Mouse (Mus musculus) MEL (cell line): ENCODE results near the gene Tatdn3.

Experiments
- CTCF ChIP-seq, 3 experiments: IDR thresholded peaks in 2 of 3; conservative IDR thresholded peaks in 1 of 3; 2 replicates each; pipeline ENCODE4 v1.5.1; 2011 to 2012; ENCODE audit warnings: low read length in 3 of 3, low read depth in 2 of 3, mild to moderate bottlenecking in 2 of 3, improper control_type of control experiment in 1 of 3, inconsistent platforms in 1 of 3, mixed read lengths in 1 of 3, moderate library complexity in 1 of 3; ENCODE audit not compliant: control insufficient read depth in 1 of 3, insufficient read depth in 1 of 3, poor library complexity in 1 of 3, severe bottlenecking in 1 of 3
- EP300 ChIP-seq, 2 experiments: IDR thresholded peaks; 2 replicates each; pipeline ENCODE4 v1.6.1; 2011; ENCODE audit warnings: improper control_type of control experiment in 2 of 2, low read length in 2 of 2, low read depth in 1 of 2, mild to moderate bottlenecking in 1 of 2
- ETS1 ChIP-seq: IDR thresholded peaks from 2 replicates; pipeline ENCODE4 v1.6.1; 2012; ENCODE audit warnings: low read depth, mild to moderate bottlenecking, inconsistent platforms, low read length, improper control_type of control experiment, moderate library complexity
- GATA1 ChIP-seq: IDR thresholded peaks from 2 replicates; pipeline ENCODE4 v1.6.1; 2011; ENCODE audit warnings: low read depth, low read length, improper control_type of control experiment
- MAFK ChIP-seq: IDR thresholded peaks from 2 replicates; pipeline ENCODE4 v1.6.1; 2011; ENCODE audit warnings: low read depth, mild to moderate bottlenecking, low read length, improper control_type of control experiment, borderline replicate concordance
- MYC ChIP-seq: IDR thresholded peaks from 2 replicates; pipeline ENCODE4 v1.6.1; 2011; ENCODE audit warnings: low read depth, mild to moderate bottlenecking, low read length, improper control_type of control experiment, moderate library complexity
- NELFE ChIP-seq: IDR thresholded peaks from 2 replicates; pipeline ENCODE4 v1.6.1; 2011; ENCODE audit warnings: low read depth, low read length, improper control_type of control experiment
- POLR2A ChIP-seq, 2 experiments: IDR thresholded peaks; 2 replicates each; pipeline ENCODE4 v1.6.1; 2011 to 2012; ENCODE audit warnings: low read length in 2 of 2, mild to moderate bottlenecking in 2 of 2, control low read depth in 1 of 2, improper control_type of control experiment in 1 of 2, low read depth in 1 of 2, moderate library complexity in 1 of 2; ENCODE audit not compliant: control insufficient read depth in 1 of 2, insufficient read depth in 1 of 2, poor library complexity in 1 of 2
- POLR2AphosphoS2 ChIP-seq: IDR thresholded peaks from 2 replicates; pipeline ENCODE4 v1.6.1; 2011; ENCODE audit warnings: low read length, improper control_type of control experiment
- RAD21 ChIP-seq: IDR thresholded peaks from 2 replicates; pipeline ENCODE4 v1.6.1; 2011; ENCODE audit warnings: mild to moderate bottlenecking, low read depth, low read length, improper control_type of control experiment
- RCOR1 ChIP-seq: IDR thresholded peaks from 2 replicates; pipeline ENCODE4 v1.6.1; 2012; ENCODE audit warnings: low read depth, mild to moderate bottlenecking, inconsistent platforms, low read length, improper control_type of control experiment
- SIN3A ChIP-seq: IDR thresholded peaks from 2 replicates; pipeline ENCODE4 v1.6.1; 2012; ENCODE audit warnings: low read length, improper control_type of control experiment, inconsistent platforms
- TBP ChIP-seq: IDR thresholded peaks from 2 replicates; pipeline ENCODE4 v1.8.0; 2011; ENCODE audit warnings: low read depth, low read length, improper control_type of control experiment
- ZMIZ1 ChIP-seq: IDR thresholded peaks from 2 replicates; pipeline ENCODE4 v1.6.1; 2012; ENCODE audit warnings: low read depth, mild to moderate bottlenecking, inconsistent platforms, low read length, improper control_type of control experiment, moderate library complexity

DNA sequence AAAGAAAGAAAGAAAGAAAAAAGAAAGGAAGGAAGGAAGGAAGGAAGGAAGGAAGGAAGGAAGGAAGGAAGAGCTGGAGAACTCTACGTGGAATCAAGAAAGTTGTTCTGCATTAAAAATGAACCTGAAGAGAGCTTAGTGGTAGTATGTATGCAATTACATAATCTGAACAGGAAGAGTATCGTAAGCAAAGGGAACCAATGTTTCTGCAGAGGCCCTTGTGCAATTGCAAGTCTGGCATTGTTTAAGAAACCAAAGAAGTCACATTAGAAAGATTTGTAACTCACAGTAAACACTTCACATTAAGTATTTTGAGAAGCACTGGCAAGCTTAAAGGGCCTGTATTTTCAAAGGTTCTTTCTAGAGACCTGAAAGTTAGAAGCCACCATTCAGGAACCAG, 39.6 kb downstream of the Tatdn3 start:
- TF ChIP-seq NELFE = no peak
- TF ChIP-seq EP300 (IDR thresholded peaks at IDR 0.05; ENCODE audit: low read depth in 1 of 2, low read length in 2 of 2) = no peak
- no peak for TF ChIP-seq RCOR1
- no peak for TF ChIP-seq SIN3A
- no peak for TF ChIP-seq MYC
- TF ChIP-seq CTCF (IDR thresholded peaks at IDR 0.05 in 2 of 3, conservative IDR thresholded peaks at IDR 0.05 in 1 of 3; ENCODE audit: control insufficient read depth in 1 of 3, insufficient read depth in 1 of 3, low read depth in 2 of 3, low read length in 3 of 3, poor library complexity in 1 of 3, severe bottlenecking in 1 of 3) = no peak
- no peak for TF ChIP-seq TBP
- no peak for TF ChIP-seq RAD21
- TF ChIP-seq POLR2AphosphoS2 = no peak
- TF ChIP-seq MAFK = no peak
- TF ChIP-seq ZMIZ1 = no peak
- no peak for TF ChIP-seq POLR2A (IDR thresholded peaks at IDR 0.05; ENCODE audit: control insufficient read depth in 1 of 2, insufficient read depth in 1 of 2, low read depth in 1 of 2, low read length in 2 of 2, poor library complexity in 1 of 2)
- no peak for TF ChIP-seq GATA1
- no peak for TF ChIP-seq ETS1
